Mouse (Mus musculus): ENCODE measurements around the gene Fbxo6. TPM values are rescaled to one million over a fixed set of nuclear protein-coding genes. Genes with fewer than 3 reads are reported as not detected.
A peak's percentile ranks its signal among the peaks of the same experiment; 100 is the strongest.

The Fbxo6 gene
- polyA plus RNA-seq, 1 experiment from 2014 or later, result 30.1 TPM

DNA sequence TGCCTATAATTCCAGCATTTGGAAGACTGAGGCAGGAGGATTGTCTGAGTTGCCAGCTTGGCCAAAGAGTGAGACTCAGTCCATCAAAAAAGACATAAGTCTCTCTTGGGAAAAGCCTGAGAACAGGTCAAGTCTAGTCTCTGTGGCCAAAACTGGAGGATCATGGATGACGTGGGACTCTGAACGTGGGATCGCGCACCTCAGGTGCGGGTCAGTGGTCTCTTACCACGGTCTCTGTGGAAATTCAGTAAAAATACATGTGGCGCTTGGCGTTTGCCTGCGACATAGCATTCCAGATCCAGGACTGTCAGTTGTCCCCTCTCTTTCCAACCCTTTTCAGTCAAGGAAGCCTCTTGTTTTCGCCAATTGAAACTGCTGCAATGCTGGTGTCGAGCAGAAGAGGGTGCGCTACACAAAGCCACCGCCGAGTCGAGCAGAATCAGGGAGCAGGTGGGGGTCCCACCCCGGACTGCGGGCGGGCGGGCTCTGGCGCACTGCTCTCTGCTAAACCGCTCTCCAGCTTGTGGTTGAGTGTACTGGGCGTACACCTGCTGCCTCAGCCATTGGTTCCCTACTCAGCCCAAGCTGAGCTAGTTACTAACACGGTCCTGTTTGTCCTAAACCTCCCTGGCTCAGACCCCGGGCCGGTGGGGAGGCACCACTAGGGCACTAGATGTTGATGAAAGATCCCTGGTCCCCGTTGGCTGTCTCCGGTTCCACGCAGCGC is 50.0 kb downstream of the Fbxo6 start:
- Histone ChIP-seq H3K4me2 (ENCODE audit: low read depth, low read length) (peak overlapping the region; percentile 67), H3K4me3 (ENCODE audit: low read depth, low read length) (peak overlapping the region; percentile 24; the same call in 1 of the 2 replicates), H3K27me3 (ENCODE audit: insufficient read depth, low read length) (no peaks in the 10 kb centered on the region), H3K36me3 (replicated peaks; ENCODE audit: insufficient read depth, low read length) (no peaks in the 10 kb centered on the region), H3K9ac (replicated peaks) (no peak overlapping the region), H3K27ac (ENCODE audit: low read depth) (no peak overlapping the region), H3K4me1 (ENCODE audit: insufficient read depth) (peaks cover 4% of the 10 kb centered on the region; the same call in 1 of the 2 replicates), H3K9me3 (ENCODE audit: low read length) (no peaks in the 10 kb centered on the region)
- ATAC-seq, result peak; percentile 62
- TF ChIP-seq CTCF (IDR thresholded peaks at IDR 0.05; ENCODE audit: low read depth), result peak; percentile 63
- TF ChIP-seq EP300 (IDR thresholded peaks at IDR 0.05; ENCODE audit: low read depth), result no peak
- WGBS (ENCODE audit: insufficient replicate concordance), result 16% methylated on average over 29 of the region's 29 CpGs
- peak; percentile 53 for DNase-seq

DNA sequence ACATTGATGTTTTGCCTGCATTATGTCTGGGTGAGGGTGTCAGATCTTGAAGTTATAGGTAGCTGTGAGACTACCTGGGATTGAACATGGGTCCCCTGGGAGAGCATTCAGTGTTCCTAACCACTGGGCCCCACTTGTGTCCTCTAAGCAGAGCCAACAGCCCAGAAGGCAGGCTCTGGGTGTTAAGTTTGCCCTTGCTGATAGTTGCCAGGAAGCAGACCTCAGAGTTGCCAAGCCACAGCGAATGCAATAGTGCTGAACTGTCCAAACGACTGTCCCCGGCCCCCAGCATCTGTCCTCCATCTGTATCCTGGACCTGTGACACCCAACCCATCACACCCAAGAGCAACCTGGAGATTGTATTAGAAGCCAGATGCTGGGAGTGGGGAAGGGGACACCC is 53.3 kb downstream of the Fbxo6 start:
- no peak for TF ChIP-seq CTCF (IDR thresholded peaks at IDR 0.05; ENCODE audit: low read depth)
- TF ChIP-seq EP300 (IDR thresholded peaks at IDR 0.05; ENCODE audit: low read depth), result no peak

DNA sequence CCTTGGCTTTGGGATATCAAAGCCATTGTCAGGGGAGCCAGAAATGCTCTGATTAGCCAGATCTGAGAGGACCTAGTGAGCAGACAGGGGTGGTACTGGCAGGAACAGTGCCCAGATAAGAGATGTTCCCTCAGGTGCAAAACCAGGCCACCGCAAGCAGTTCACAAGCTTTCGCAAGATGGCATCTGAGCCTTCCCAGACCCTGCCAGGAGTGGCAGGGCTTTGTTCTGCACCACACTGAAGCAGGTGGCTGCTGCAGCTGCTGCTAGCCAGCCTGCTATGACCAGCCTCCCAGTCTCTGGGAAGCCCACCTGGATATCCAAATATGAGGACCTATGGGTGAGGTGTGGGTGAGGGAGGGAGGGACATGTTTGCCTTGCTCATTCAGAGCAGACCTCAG is 54.0 kb downstream of the Fbxo6 start:
- H3K4me1 ChIP-seq (ENCODE audit: insufficient read depth), result peaks cover 4% of the 10 kb centered on the region; the same call in 1 of the 2 replicates
- ATAC-seq, result no peak
- H3K9ac ChIP-seq (replicated peaks), result no peak overlapping the region
- TF ChIP-seq EP300 (IDR thresholded peaks at IDR 0.05; ENCODE audit: low read depth) (no peak), CTCF (IDR thresholded peaks at IDR 0.05; ENCODE audit: low read depth) (no peak)
- 86% methylated on average over 2 of the region's 2 CpGs for WGBS (ENCODE audit: insufficient replicate concordance)
- no peaks in the 10 kb centered on the region for H3K9me3 ChIP-seq (ENCODE audit: low read length)
- no peak overlapping the region for H3K27ac ChIP-seq (ENCODE audit: low read depth)
- no peak overlapping the region for H3K4me3 ChIP-seq (ENCODE audit: low read depth, low read length)
- no peaks in the 10 kb centered on the region for H3K36me3 ChIP-seq (replicated peaks; ENCODE audit: insufficient read depth, low read length)
- no peak for DNase-seq
- no peaks in the 10 kb centered on the region for H3K27me3 ChIP-seq (ENCODE audit: insufficient read depth, low read length)
- H3K4me2 ChIP-seq (ENCODE audit: low read depth, low read length), result no peak overlapping the region

More for the DNA sequence above, 53.3 kb downstream of the Fbxo6 start:
- no peak overlapping the region for H3K27ac ChIP-seq (ENCODE audit: low read depth)
- H3K9ac ChIP-seq (replicated peaks), result no peak overlapping the region
- no peak overlapping the region for H3K4me2 ChIP-seq (ENCODE audit: low read depth, low read length)
- H3K27me3 ChIP-seq (ENCODE audit: insufficient read depth, low read length), result no peaks in the 10 kb centered on the region
- H3K9me3 ChIP-seq (ENCODE audit: low read length), result no peaks in the 10 kb centered on the region
- H3K4me3 ChIP-seq (ENCODE audit: low read depth, low read length), result no peak overlapping the region
- 49% methylated on average over 3 of the region's 3 CpGs for WGBS (ENCODE audit: insufficient replicate concordance)
- DNase-seq (no peak), ATAC-seq (no peak)
- H3K4me1 ChIP-seq (ENCODE audit: insufficient read depth), result peaks cover 4% of the 10 kb centered on the region; the same call in 1 of the 2 replicates
- no peaks in the 10 kb centered on the region for H3K36me3 ChIP-seq (replicated peaks; ENCODE audit: insufficient read depth, low read length)

Small RNA genes within 50 kb of the gene (microRNA-seq; reads per million reads assigned to microRNA genes)
- gene Mir7022, result not detected

Other genes with a start within 250 kb of the Fbxo6 start
- gene Mfn2, start 247.4 kb downstream of the Fbxo6 start, polyA plus RNA-seq (2015; fragmentation: Nextera tagmentation; extraction: Ambion mirVana), result 12.3 and 14.1 TPM in 2 replicates
- 24.8 and 25.4 TPM in 2 replicates for gene Plod1, start 215.4 kb downstream of the Fbxo6 start, polyA plus RNA-seq (2015; fragmentation: Nextera tagmentation; extraction: Ambion mirVana)
- 6.5 and 8.5 TPM in 2 replicates for gene 2510039O18Rik, start 211.2 kb downstream of the Fbxo6 start, polyA plus RNA-seq (2015; fragmentation: Nextera tagmentation; extraction: Ambion mirVana)
- gene Nppb, start 166.4 kb downstream of the Fbxo6 start, polyA plus RNA-seq (2015; fragmentation: Nextera tagmentation; extraction: Ambion mirVana), result not detected in 2 replicates
- 0.13 TPM in 1 of 2 replicates, not detected in the other for gene Nppa, start 151.4 kb downstream of the Fbxo6 start, polyA plus RNA-seq (2015; fragmentation: Nextera tagmentation; extraction: Ambion mirVana)
- 0.52 and 0.79 TPM in 2 replicates for gene Clcn6, start 113.3 kb downstream of the Fbxo6 start, polyA plus RNA-seq (2015; fragmentation: Nextera tagmentation; extraction: Ambion mirVana)
- 3.7 and 4.5 TPM in 2 replicates for gene Mthfr, start 113.1 kb downstream of the Fbxo6 start, polyA plus RNA-seq (2015; fragmentation: Nextera tagmentation; extraction: Ambion mirVana)
- gene Agtrap, start 64.1 kb downstream of the Fbxo6 start, polyA plus RNA-seq (2015; fragmentation: Nextera tagmentation; extraction: Ambion mirVana), result 10.4 and 10.8 TPM in 2 replicates
- gene Mad2l2, start 21.8 kb downstream of the Fbxo6 start, polyA plus RNA-seq (2015; fragmentation: Nextera tagmentation; extraction: Ambion mirVana), result 16.9 and 18.8 TPM in 2 replicates
- gene Draxin, start 21.4 kb downstream of the Fbxo6 start, polyA plus RNA-seq (2015; fragmentation: Nextera tagmentation; extraction: Ambion mirVana), result 0.04 and 0.05 TPM in 2 replicates
- 0.81 and 0.97 TPM in 2 replicates for gene Fbxo44, start 8.3 kb upstream of the Fbxo6 start, polyA plus RNA-seq (2015; fragmentation: Nextera tagmentation; extraction: Ambion mirVana)
- gene Fbxo2, start 8.5 kb upstream of the Fbxo6 start, polyA plus RNA-seq (2015; fragmentation: Nextera tagmentation; extraction: Ambion mirVana), result 0.19 TPM in 1 of 2 replicates, not detected in the other
- gene Disp3, start 135.8 kb upstream of the Fbxo6 start, polyA plus RNA-seq (2015; fragmentation: Nextera tagmentation; extraction: Ambion mirVana), result not detected in 2 replicates